ENCODE assay signal across 8 mouse cellular contexts in the genomic region with DNA sequence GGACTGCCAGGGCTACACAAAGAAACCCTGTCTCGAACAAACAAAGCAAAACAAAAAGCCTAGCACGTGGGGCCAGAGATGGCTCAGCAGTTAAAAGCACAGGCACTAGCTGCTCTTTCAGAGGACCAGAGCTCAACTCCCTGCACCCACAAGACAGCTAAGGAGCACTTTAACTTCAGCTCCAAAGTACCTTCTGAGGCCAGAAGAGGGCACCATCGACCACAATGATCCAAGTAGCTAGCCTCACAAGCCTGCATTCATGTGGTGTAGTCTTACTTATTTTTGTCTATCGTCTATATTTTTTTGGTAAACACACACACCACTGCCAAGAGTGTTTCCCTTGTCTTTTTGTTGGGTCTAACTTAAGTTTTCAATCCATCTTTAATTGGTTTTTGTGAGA. TPM values are rescaled to one million over a fixed set of nuclear protein-coding genes. Genes with fewer than 3 reads are reported as not detected.
DNase-seq lines count a peak whose midpoint lies in the region; ATAC-seq lines count a peak whose summit lies in the region.

No protein-coding gene starts in this region.

- H3K9ac ChIP-seq in midbrain, embryonic 11.5 days (ENCODE audit: low read length), result no peak overlapping the region
- no peak overlapping the region for H3K9ac ChIP-seq in midbrain, embryonic 15.5 days

- H3K27ac ChIP-seq in midbrain, embryonic 11.5 days (ENCODE audit: low read depth, low read length), result no peak overlapping the region
- no peak overlapping the region for H3K27ac ChIP-seq in midbrain, embryonic 15.5 days
- H3K27ac ChIP-seq in embryonic facial prominence, embryonic 10.5 days (replicated peaks), result no peak overlapping the region

- 34% methylated on average over 4 of the region's 4 CpGs for WGBS in midbrain, embryonic 11.5 days
- 35% methylated on average over 4 of the region's 4 CpGs for WGBS in midbrain, embryonic 15.5 days
- WGBS in embryonic facial prominence, embryonic 10.5 days, result 36% methylated on average over 4 of the region's 4 CpGs

- H3K36me3 ChIP-seq in midbrain, embryonic 11.5 days (ENCODE audit: control insufficient read depth, insufficient read depth, low read length), result no peaks in the 10 kb centered on the region
- H3K36me3 ChIP-seq in midbrain, embryonic 15.5 days (replicated peaks), result no peaks in the 10 kb centered on the region
- no peaks in the 10 kb centered on the region for H3K36me3 ChIP-seq in embryonic facial prominence, embryonic 10.5 days (replicated peaks)

- H3K4me1 ChIP-seq in midbrain, embryonic 11.5 days (ENCODE audit: control insufficient read depth, insufficient read depth, low read length), result no peaks in the 10 kb centered on the region
- H3K4me1 ChIP-seq in midbrain, embryonic 15.5 days, result no peaks in the 10 kb centered on the region
- H3K4me1 ChIP-seq in embryonic facial prominence, embryonic 10.5 days, result no peaks in the 10 kb centered on the region

- no peaks in the 10 kb centered on the region for H3K27me3 ChIP-seq in midbrain, embryonic 11.5 days (ENCODE audit: control insufficient read depth, insufficient read depth, low read length)
- H3K27me3 ChIP-seq in midbrain, embryonic 15.5 days (replicated peaks), result no peaks in the 10 kb centered on the region
- 0 out of 2 replicates have a peak, but pooled peaks cover 3% of the 10 kb centered on the region for H3K27me3 ChIP-seq in embryonic facial prominence, embryonic 10.5 days (replicated peaks; ENCODE audit: low read depth, poor library complexity, severe bottlenecking)

- no peaks in the 10 kb centered on the region for H3K9me3 ChIP-seq in midbrain, embryonic 11.5 days (ENCODE audit: control insufficient read depth, low read length)
- no peaks in the 10 kb centered on the region for H3K9me3 ChIP-seq in midbrain, embryonic 15.5 days
- no peaks in the 10 kb centered on the region for H3K9me3 ChIP-seq in embryonic facial prominence, embryonic 10.5 days

- peak; percentile 29 to 30 for DNase-seq in cerebellum, adult 18-20 months
- DNase-seq in cerebellum, adult 8-10 months, result no peak
- peak; percentile 79 for DNase-seq in midbrain, embryonic 11.5 days (ENCODE audit: low spot score, missing footprints)
- DNase-seq in embryonic facial prominence, embryonic 10.5 days (ENCODE audit: low spot score), result peak; percentile 41
- peak; percentile 23 for DNase-seq in mesoderm, embryonic 11.5 days (ENCODE audit: low read depth, low spot score)
- no peak for DNase-seq in adrenal gland, postnatal 10 days
- DNase-seq in layer of hippocampus, adult 9-10 months (ENCODE audit: low spot score), result no peak

- ATAC-seq in midbrain, embryonic 11.5 days (ENCODE audit: low FRiP score), result no peak
- ATAC-seq in midbrain, embryonic 15.5 days (replicated peaks), result no peak

- H3K4me2 ChIP-seq in midbrain, embryonic 11.5 days, result no peak overlapping the region
- no peak overlapping the region for H3K4me2 ChIP-seq in midbrain, embryonic 15.5 days

- H3K4me3 ChIP-seq in midbrain, embryonic 11.5 days (ENCODE audit: low read depth, low read length), result no peak overlapping the region
- no peak overlapping the region for H3K4me3 ChIP-seq in midbrain, embryonic 15.5 days
- H3K4me3 ChIP-seq in embryonic facial prominence, embryonic 10.5 days, result no peak overlapping the region

RNA-seq across cellular contexts. Expression of gene Mlycd, which starts 14.1 kb away (rescaled TPM):
- polyA plus RNA-seq in midbrain, embryonic 11.5 days (2014; fragmentation: Nextera tagmentation; extraction: Ambion mirVana), result 11.3 and 11.6 TPM in 2 replicates
- polyA plus RNA-seq in midbrain, embryonic 15.5 days (2015; fragmentation: Nextera tagmentation; extraction: Ambion mirVana), result 16.2 and 17.8 TPM in 2 replicates
- 7.3 and 7.6 TPM in 2 replicates for polyA plus RNA-seq in embryonic facial prominence, embryonic 10.5 days (2016; fragmentation: Nextera tagmentation; extraction: Ambion mirVana)
- total RNA-seq in adrenal gland, postnatal 10 days (2021), result 10 to 100 TPM; 69.7 to 86.6 TPM

RNA-seq across cellular contexts. Expression of gene Hsbp1, which starts 36.3 kb away (rescaled TPM):
- polyA plus RNA-seq in midbrain, embryonic 11.5 days (2014; fragmentation: Nextera tagmentation; extraction: Ambion mirVana), result 370 and 374 TPM in 2 replicates
- polyA plus RNA-seq in midbrain, embryonic 15.5 days (2015; fragmentation: Nextera tagmentation; extraction: Ambion mirVana), result 773 and 776 TPM in 2 replicates
- polyA plus RNA-seq in embryonic facial prominence, embryonic 10.5 days (2016; fragmentation: Nextera tagmentation; extraction: Ambion mirVana), result 238 and 249 TPM in 2 replicates
- total RNA-seq in adrenal gland, postnatal 10 days (2021), result 100 to 1,000 TPM; 168 to 176 TPM

RNA-seq across cellular contexts. Expression of gene Osgin1, which starts 53.3 kb away (rescaled TPM):
- 0.21 and 0.26 TPM in 2 replicates for polyA plus RNA-seq in midbrain, embryonic 11.5 days (2014; fragmentation: Nextera tagmentation; extraction: Ambion mirVana)
- polyA plus RNA-seq in midbrain, embryonic 15.5 days (2015; fragmentation: Nextera tagmentation; extraction: Ambion mirVana), result 0.28 and 0.34 TPM in 2 replicates
- 0.43 and 0.47 TPM in 2 replicates for polyA plus RNA-seq in embryonic facial prominence, embryonic 10.5 days (2016; fragmentation: Nextera tagmentation; extraction: Ambion mirVana)
- total RNA-seq in adrenal gland, postnatal 10 days (2021), result 10 to 100 TPM; 72.1 to 81.4 TPM

Comparison
In these comparisons a context has a peak if more than half of its experiments do, and no peak if none do; other contexts are left out.
1. DNase-seq: peak in cerebellum, adult 18-20 months (2 of 2), midbrain, embryonic 11.5 days (single experiment), embryonic facial prominence, embryonic 10.5 days (single experiment) and mesoderm, embryonic 11.5 days (single experiment); none in cerebellum, adult 8-10 months (single experiment), adrenal gland, postnatal 10 days (single experiment) and layer of hippocampus, adult 9-10 months (single experiment).